Mouse (Mus musculus): ENCODE results near the gene Pde2a. TPM values are rescaled to one million over a fixed set of nuclear protein-coding genes. Genes with fewer than 3 reads are reported as not detected.
"Not testable (repeated sequence)": the region's sequence is repeated elsewhere in the genome, so short reads cannot be mapped to it uniquely, and the experiment has no call there.

Pde2a gene
- polyA plus RNA-seq, 1 experiment from 2014 or later, result 19.0 TPM

- Histone ChIP-seq H3K4me2 (ENCODE audit: low read depth, low read length) (no peak overlapping the region), H3K27ac (ENCODE audit: low read length) (no peak overlapping the region), H3K4me3 (replicated peaks; ENCODE audit: low read length) (no peak overlapping the region), H3K27me3 (ENCODE audit: control insufficient read depth, insufficient read depth, low read length) (no peaks in the 10 kb centered on the region), H3K36me3 (ENCODE audit: control insufficient read depth, insufficient read depth, low read length) (no peaks in the 10 kb centered on the region), H3K4me1 (ENCODE audit: control insufficient read depth, insufficient read depth, low read length) (0 out of 2 replicates have a peak, but pooled peaks cover 2% of the 10 kb centered on the region), H3K9ac (ENCODE audit: low read length) (no peak overlapping the region), H3K9me3 (replicated peaks; ENCODE audit: control insufficient read depth, low read length) (no peaks in the 10 kb centered on the region)
- ATAC-seq (ENCODE audit: insufficient read depth, low FRiP score), result no peak
- WGBS, result 42% methylated on average over 9 of the region's 9 CpGs
These were observed 118.3 kb downstream of the Pde2a start for GRCm38 (mm10) chr7:101539774-101540173.

- no peaks in the 10 kb centered on the region for H3K9me3 ChIP-seq (replicated peaks; ENCODE audit: control insufficient read depth, low read length)
- H3K9ac ChIP-seq (ENCODE audit: low read length), result no peak overlapping the region
- WGBS, result 62% methylated on average over 5 of the region's 5 CpGs
- ATAC-seq (ENCODE audit: insufficient read depth, low FRiP score), result no peak
- H3K4me1 ChIP-seq (ENCODE audit: control insufficient read depth, insufficient read depth, low read length), result 0 out of 2 replicates have a peak, but pooled peaks cover 2% of the 10 kb centered on the region
- no peak overlapping the region for H3K27ac ChIP-seq (ENCODE audit: low read length)
- H3K36me3 ChIP-seq (ENCODE audit: control insufficient read depth, insufficient read depth, low read length), result no peaks in the 10 kb centered on the region
- H3K27me3 ChIP-seq (ENCODE audit: control insufficient read depth, insufficient read depth, low read length), result no peaks in the 10 kb centered on the region
- no peak overlapping the region for H3K4me3 ChIP-seq (replicated peaks; ENCODE audit: low read length)
- no peak overlapping the region for H3K4me2 ChIP-seq (ENCODE audit: low read depth, low read length)
These were observed 119.2 kb downstream of the Pde2a start for GRCm38 (mm10) chr7:101540684-101541083.

GRCm38 (mm10) chr7:101541132-101541531 is 119.6 kb downstream of the Pde2a start:
- WGBS, result 4% methylated on average over 11 of the region's 11 CpGs
- ATAC-seq (ENCODE audit: insufficient read depth, low FRiP score), result peak; percentile 50; the same call in 1 of the 2 replicates
- Histone ChIP-seq H3K36me3 (ENCODE audit: control insufficient read depth, insufficient read depth, low read length) (no peaks in the 10 kb centered on the region), H3K4me2 (ENCODE audit: low read depth, low read length) (no peak overlapping the region), H3K4me1 (ENCODE audit: control insufficient read depth, insufficient read depth, low read length) (0 out of 2 replicates have a peak, but pooled peaks cover 2% of the 10 kb centered on the region), H3K9ac (ENCODE audit: low read length) (no peak overlapping the region), H3K4me3 (replicated peaks; ENCODE audit: low read length) (no peak overlapping the region), H3K27ac (ENCODE audit: low read length) (no peak overlapping the region), H3K27me3 (ENCODE audit: control insufficient read depth, insufficient read depth, low read length) (no peaks in the 10 kb centered on the region), H3K9me3 (replicated peaks; ENCODE audit: control insufficient read depth, low read length) (no peaks in the 10 kb centered on the region)

DNA sequence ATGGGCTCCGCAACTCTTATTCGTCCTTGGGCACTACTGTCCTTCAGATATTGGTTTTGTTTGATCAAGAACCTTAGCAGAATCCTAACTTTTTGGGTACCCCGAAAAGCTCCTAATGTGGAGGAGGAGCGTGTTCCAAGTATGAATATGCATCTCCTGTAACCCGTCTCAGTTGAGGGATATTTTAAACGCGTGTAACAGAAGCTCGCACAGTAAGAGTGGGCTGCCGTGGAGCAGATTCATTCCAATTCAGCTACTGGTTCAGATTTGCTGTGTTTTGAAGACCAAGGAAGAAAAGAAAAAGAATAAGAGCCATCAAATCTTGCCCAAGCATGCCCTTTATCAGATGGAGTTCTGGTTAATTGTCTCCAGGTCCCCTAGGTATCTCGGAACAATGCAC is 120.2 kb downstream of the Pde2a start:
- H3K4me2 ChIP-seq (ENCODE audit: low read depth, low read length), result no peak overlapping the region
- ATAC-seq (ENCODE audit: insufficient read depth, low FRiP score), result no peak
- H3K36me3 ChIP-seq (ENCODE audit: control insufficient read depth, insufficient read depth, low read length), result no peaks in the 10 kb centered on the region
- H3K4me1 ChIP-seq (ENCODE audit: control insufficient read depth, insufficient read depth, low read length), result 0 out of 2 replicates have a peak, but pooled peaks cover 2% of the 10 kb centered on the region
- WGBS, result 77% methylated on average over 10 of the region's 10 CpGs
- H3K4me3 ChIP-seq (replicated peaks; ENCODE audit: low read length), result no peak overlapping the region
- no peaks in the 10 kb centered on the region for H3K27me3 ChIP-seq (ENCODE audit: control insufficient read depth, insufficient read depth, low read length)
- no peaks in the 10 kb centered on the region for H3K9me3 ChIP-seq (replicated peaks; ENCODE audit: control insufficient read depth, low read length)
- no peak overlapping the region for H3K9ac ChIP-seq (ENCODE audit: low read length)
- H3K27ac ChIP-seq (ENCODE audit: low read length), result no peak overlapping the region

DNA sequence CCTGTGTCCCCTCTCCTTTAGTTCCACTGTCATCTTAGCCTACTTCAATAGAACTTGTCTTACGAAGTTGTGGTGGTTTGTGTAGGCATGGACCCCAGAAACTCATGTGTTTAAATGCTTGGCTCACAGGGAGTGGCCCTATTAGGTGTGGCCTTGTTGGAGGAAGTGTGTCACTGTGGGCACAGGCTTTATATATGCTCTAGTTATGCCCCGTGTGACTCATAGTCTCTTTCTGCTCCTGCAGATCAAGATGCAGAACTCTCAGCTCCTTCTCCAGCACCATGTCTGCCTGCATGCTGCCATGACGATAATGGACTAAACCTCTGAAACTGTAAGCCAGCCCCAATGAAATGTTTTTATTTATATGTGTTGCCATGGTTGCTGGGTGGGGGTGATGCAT is 126.2 kb downstream of the Pde2a start:
- no peak overlapping the region for H3K4me3 ChIP-seq (replicated peaks; ENCODE audit: low read length)
- no peaks in the 10 kb centered on the region for H3K27me3 ChIP-seq (ENCODE audit: control insufficient read depth, insufficient read depth, low read length)
- H3K27ac ChIP-seq (ENCODE audit: low read length), result no peak overlapping the region
- no peaks in the 10 kb centered on the region for H3K36me3 ChIP-seq (ENCODE audit: control insufficient read depth, insufficient read depth, low read length)
- WGBS, result 65% methylated on average over 3 of the region's 3 CpGs
- no peaks in the 10 kb centered on the region for H3K9me3 ChIP-seq (replicated peaks; ENCODE audit: control insufficient read depth, low read length)
- ATAC-seq (ENCODE audit: insufficient read depth, low FRiP score), result no peak
- H3K9ac ChIP-seq (ENCODE audit: low read length), result no peak overlapping the region
- no peaks in the 10 kb centered on the region for H3K4me1 ChIP-seq (ENCODE audit: control insufficient read depth, insufficient read depth, low read length)
- no peak overlapping the region for H3K4me2 ChIP-seq (ENCODE audit: low read depth, low read length)

DNA sequence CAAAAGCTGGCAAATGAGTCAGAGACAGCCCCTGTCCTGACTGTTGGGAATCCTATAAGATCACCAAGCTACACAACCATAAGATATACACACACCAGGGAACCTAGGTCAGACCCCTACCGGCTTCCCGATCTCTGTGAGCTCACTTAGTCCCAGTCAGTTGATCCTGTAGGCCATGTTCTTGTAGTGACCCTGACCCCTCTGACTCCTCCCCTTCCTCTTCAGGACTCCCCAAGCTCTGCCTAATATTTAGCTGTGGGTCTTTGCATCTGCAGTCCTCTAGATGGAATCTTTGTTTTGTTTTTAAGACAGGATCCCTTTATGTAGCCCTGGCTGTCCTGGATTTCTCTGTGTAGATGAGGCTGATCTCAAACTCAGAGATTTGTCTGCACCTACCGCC is 127.8 kb downstream of the Pde2a start:
- Histone ChIP-seq H3K4me2 (ENCODE audit: low read depth, low read length) (no peak overlapping the region), H3K9me3 (replicated peaks; ENCODE audit: control insufficient read depth, low read length) (no peaks in the 10 kb centered on the region), H3K27me3 (ENCODE audit: control insufficient read depth, insufficient read depth, low read length) (no peaks in the 10 kb centered on the region), H3K36me3 (ENCODE audit: control insufficient read depth, insufficient read depth, low read length) (no peaks in the 10 kb centered on the region), H3K27ac (ENCODE audit: low read length) (no peak overlapping the region), H3K9ac (ENCODE audit: low read length) (no peak overlapping the region), H3K4me3 (replicated peaks; ENCODE audit: low read length) (no peak overlapping the region), H3K4me1 (ENCODE audit: control insufficient read depth, insufficient read depth, low read length) (no peaks in the 10 kb centered on the region)
- no peak for ATAC-seq (ENCODE audit: insufficient read depth, low FRiP score)
- WGBS, result 89% methylated on average over 3 of the region's 3 CpGs

DNA sequence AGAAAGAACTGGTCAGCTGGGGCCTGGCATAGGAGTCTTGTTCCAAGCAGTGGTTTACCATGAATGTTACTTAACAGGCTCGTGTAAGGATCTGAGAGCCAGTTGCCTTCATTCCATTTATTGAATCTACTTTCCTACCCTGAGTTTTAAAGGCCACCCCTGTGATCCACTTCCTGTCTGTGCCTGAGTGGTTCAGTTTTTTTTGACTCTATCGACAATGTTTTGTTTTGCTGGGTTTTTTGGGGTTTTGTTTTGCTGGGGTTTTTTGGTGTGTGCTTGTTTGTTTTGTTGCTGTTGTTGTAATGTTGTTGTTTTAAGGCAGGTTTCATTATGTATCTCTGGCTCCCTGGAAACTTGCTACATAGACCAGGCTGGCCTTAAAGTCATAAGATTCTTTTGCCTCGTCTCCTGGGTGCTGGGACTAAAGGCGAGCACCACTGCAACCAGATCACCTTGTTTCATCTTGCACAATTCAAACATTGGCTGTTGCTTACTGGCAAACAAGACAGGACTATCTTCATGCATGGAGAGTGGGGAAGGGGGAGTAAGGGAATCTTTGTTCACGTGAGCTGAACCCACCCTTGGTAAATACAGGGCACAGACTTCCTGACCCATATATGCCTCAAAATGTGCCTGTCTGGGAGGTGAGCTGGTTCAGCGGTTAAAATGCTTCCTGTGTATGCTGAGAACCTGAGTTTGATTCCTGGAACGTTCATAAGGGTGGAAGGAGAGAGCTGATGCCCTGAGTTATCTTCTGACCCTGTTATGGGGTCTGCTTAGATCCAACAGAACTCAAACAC is 129.4 kb downstream of the Pde2a start:
- Histone ChIP-seq H3K9ac (ENCODE audit: low read length) (no peak overlapping the region), H3K4me1 (ENCODE audit: control insufficient read depth, insufficient read depth, low read length) (no peaks in the 10 kb centered on the region), H3K9me3 (replicated peaks; ENCODE audit: control insufficient read depth, low read length) (no peaks in the 10 kb centered on the region), H3K27me3 (ENCODE audit: control insufficient read depth, insufficient read depth, low read length) (no peaks in the 10 kb centered on the region), H3K4me3 (replicated peaks; ENCODE audit: low read length) (no peak overlapping the region), H3K4me2 (ENCODE audit: low read depth, low read length) (no peak overlapping the region), H3K27ac (ENCODE audit: low read length) (no peak overlapping the region), H3K36me3 (ENCODE audit: control insufficient read depth, insufficient read depth, low read length) (no peaks in the 10 kb centered on the region)
- WGBS, result 50% methylated on average over 7 of the region's 7 CpGs
- ATAC-seq (ENCODE audit: insufficient read depth, low FRiP score), result no peak

DNA sequence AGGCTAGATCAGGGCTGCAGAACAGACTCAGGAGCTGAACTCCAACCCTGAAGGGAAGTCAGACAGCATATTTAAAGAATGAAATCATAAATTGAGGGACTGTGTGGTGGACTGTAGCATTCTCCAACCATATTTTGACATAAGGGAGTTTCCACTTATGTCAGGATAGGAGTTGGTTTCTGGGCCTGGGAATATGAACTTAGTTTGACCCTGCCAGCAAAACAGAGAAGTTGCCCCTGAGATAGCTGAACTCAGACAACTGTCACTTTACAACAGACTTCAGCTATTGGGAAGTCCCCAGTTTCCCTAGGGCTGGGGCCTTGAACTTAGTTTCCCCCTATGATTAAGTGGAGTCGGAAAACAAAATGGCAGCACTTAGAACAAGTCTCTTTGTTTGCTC is 130.0 kb downstream of the Pde2a start:
- no peaks in the 10 kb centered on the region for H3K36me3 ChIP-seq (ENCODE audit: control insufficient read depth, insufficient read depth, low read length)
- H3K4me3 ChIP-seq (replicated peaks; ENCODE audit: low read length), result no peak overlapping the region
- no peak overlapping the region for H3K9ac ChIP-seq (ENCODE audit: low read length)
- H3K4me2 ChIP-seq (ENCODE audit: low read depth, low read length), result no peak overlapping the region
- H3K9me3 ChIP-seq (replicated peaks; ENCODE audit: control insufficient read depth, low read length), result no peaks in the 10 kb centered on the region
- H3K27me3 ChIP-seq (ENCODE audit: control insufficient read depth, insufficient read depth, low read length), result no peaks in the 10 kb centered on the region
- ATAC-seq (ENCODE audit: insufficient read depth, low FRiP score), result no peak
- no peaks in the 10 kb centered on the region for H3K4me1 ChIP-seq (ENCODE audit: control insufficient read depth, insufficient read depth, low read length)
- 88% methylated on average over 1 of the region's 1 CpGs for WGBS
- H3K27ac ChIP-seq (ENCODE audit: low read length), result no peak overlapping the region

GRCm38 (mm10) chr7:101555473-101555872 is 134.0 kb downstream of the Pde2a start:
- ATAC-seq (ENCODE audit: insufficient read depth, low FRiP score); H3K4me1 ChIP-seq (ENCODE audit: control insufficient read depth, insufficient read depth, low read length); H3K9ac ChIP-seq (ENCODE audit: low read length); H3K9me3 ChIP-seq (replicated peaks; ENCODE audit: control insufficient read depth, low read length); H3K4me3 ChIP-seq (replicated peaks; ENCODE audit: low read length); H3K4me2 ChIP-seq (ENCODE audit: low read depth, low read length); H3K36me3 ChIP-seq (ENCODE audit: control insufficient read depth, insufficient read depth, low read length); H3K27ac ChIP-seq (ENCODE audit: low read length); H3K27me3 ChIP-seq (ENCODE audit: control insufficient read depth, insufficient read depth, low read length): not testable (repeated sequence)
- 86% methylated on average over 3 of the region's 3 CpGs for WGBS

Data from stomach, embryonic 16.5 days (tissue).